Mouse (Mus musculus) CH12.LX (cell line): Measurements from ENCODE around the gene Cdh18. TPM values are rescaled to one million over a fixed set of nuclear protein-coding genes. Genes with fewer than 3 reads are reported as not detected.

Experiments used
- DNase-seq: peaks from one replicate; pipeline ENCODE4 v3.0.0-alpha.2; 2013; ENCODE audit errors: extremely low read depth
- H3K27ac ChIP-seq: 2 replicates; pipeline ENCODE4 v1.5.1; 2012; ENCODE audit warnings: low read depth, mild to moderate bottlenecking, control low read depth, moderate library complexity; ENCODE audit not compliant: insufficient read depth
- H3K27me3 ChIP-seq: replicated peaks from 2 replicates; pipeline ENCODE3; 2012; ENCODE audit warnings: inconsistent platforms
- H3K36me3 ChIP-seq, 2 experiments: replicated peaks in 1 of 2; 2 replicates each; pipeline versions ENCODE3 to v1.6.1; 2012; ENCODE audit warnings: inconsistent platforms in 1 of 2, low read length in 1 of 2, mild to moderate bottlenecking in 1 of 2, mixed read lengths in 1 of 2, moderate library complexity in 1 of 2; ENCODE audit not compliant: control insufficient read depth in 1 of 2, insufficient read depth in 1 of 2
- H3K4me1 ChIP-seq, 2 experiments: 2 replicates each; pipeline ENCODE4 v1.6.1; 2012; ENCODE audit warnings: inconsistent platforms in 1 of 2, moderate library complexity in 1 of 2; ENCODE audit not compliant: insufficient read depth in 2 of 2, control insufficient read depth in 1 of 2
- H3K4me2 ChIP-seq: 2 replicates; pipeline ENCODE4 v1.6.1; 2012; ENCODE audit warnings: low read depth, mild to moderate bottlenecking, control low read depth; ENCODE audit not compliant: poor library complexity, insufficient read depth, severe bottlenecking
- H3K4me3 ChIP-seq, 3 experiments: fragments of 150-350 bp in 1 of 3; sonication (generic) in 1 of 3; replicated peaks in 1 of 3; 2 replicates each; pipeline versions ENCODE3 to v1.5.1; 2011 to 2012; ENCODE audit warnings: low read depth in 2 of 3, low read length in 2 of 3, mild to moderate bottlenecking in 2 of 3, moderate library complexity in 2 of 3, control low read depth in 1 of 3, improper control_type of control experiment in 1 of 3, inconsistent platforms in 1 of 3, mixed read lengths in 1 of 3; ENCODE audit not compliant: poor library complexity in 1 of 3
- H3K79me2 ChIP-seq: replicated peaks from 2 replicates; pipeline ENCODE4 v1.6.1; 2012; ENCODE audit warnings: mild to moderate bottlenecking, moderate library complexity; ENCODE audit not compliant: control insufficient read depth, poor library complexity, insufficient read depth, severe bottlenecking; ENCODE audit errors: extremely low read depth
- H3K9ac ChIP-seq: 2 replicates; pipeline ENCODE4 v1.6.1; 2012; ENCODE audit warnings: low read depth, mild to moderate bottlenecking, control low read depth, moderate library complexity; ENCODE audit not compliant: insufficient read depth
- H3K9me3 ChIP-seq: replicated peaks from 2 replicates; pipeline ENCODE3; 2012; ENCODE audit warnings: low read length, inconsistent platforms, mixed read lengths
- BHLHE40 ChIP-seq: IDR thresholded peaks from 2 replicates; pipeline ENCODE4 v1.6.1; 2011; ENCODE audit warnings: mild to moderate bottlenecking, low read depth, low read length, improper control_type of control experiment
- ELF1 ChIP-seq: IDR thresholded peaks from 2 replicates; pipeline ENCODE4 v1.6.1; 2014; ENCODE audit warnings: low read depth, mild to moderate bottlenecking, inconsistent platforms, low read length, improper control_type of control experiment
- ETS1 ChIP-seq: conservative IDR thresholded peaks from 2 replicates; pipeline ENCODE4 v1.6.1; 2012; ENCODE audit warnings: low read depth, mild to moderate bottlenecking, inconsistent platforms, low read length, improper control_type of control experiment, moderate library complexity
- HCFC1 ChIP-seq: IDR thresholded peaks from 2 replicates; pipeline ENCODE4 v1.6.1; 2012; ENCODE audit warnings: low read depth, mild to moderate bottlenecking, inconsistent platforms, low read length, improper control_type of control experiment
- JUN ChIP-seq: IDR thresholded peaks from 2 replicates; pipeline ENCODE4 v1.6.1; 2011; ENCODE audit warnings: low read depth, mild to moderate bottlenecking, low read length, improper control_type of control experiment, moderate library complexity; ENCODE audit not compliant: insufficient read depth
- JUND ChIP-seq: conservative IDR thresholded peaks from 2 replicates; pipeline ENCODE4 v1.6.1; 2011; ENCODE audit warnings: low read depth, low read length, improper control_type of control experiment
- KAT2A ChIP-seq: IDR thresholded peaks from 2 replicates; pipeline ENCODE4 v1.6.1; 2012; ENCODE audit warnings: low read length, improper control_type of control experiment, inconsistent platforms; ENCODE audit not compliant: insufficient replicate concordance
- MAX ChIP-seq: IDR thresholded peaks from 2 replicates; pipeline ENCODE4 v1.6.1; 2011; ENCODE audit warnings: low read length, improper control_type of control experiment
- MAZ ChIP-seq: IDR thresholded peaks from 2 replicates; pipeline ENCODE4 v1.6.1; 2012; ENCODE audit warnings: low read depth, mild to moderate bottlenecking, inconsistent platforms, low read length, improper control_type of control experiment, moderate library complexity
- POLR2A ChIP-seq: IDR thresholded peaks from 2 replicates; pipeline ENCODE4 v1.6.1; 2011; ENCODE audit warnings: low read depth, mild to moderate bottlenecking, improper control_type of control experiment, low read length
- POLR2AphosphoS2 ChIP-seq: IDR thresholded peaks from 2 replicates; pipeline ENCODE4 v1.6.1; 2011; ENCODE audit warnings: low read depth, low read length, improper control_type of control experiment
- RAD21 ChIP-seq: IDR thresholded peaks from 2 replicates; pipeline ENCODE4 v1.6.1; 2011; ENCODE audit warnings: low read depth, mild to moderate bottlenecking, low read length, improper control_type of control experiment, moderate library complexity
- TBP ChIP-seq: conservative IDR thresholded peaks from 2 replicates; pipeline ENCODE4 v1.6.1; 2011; ENCODE audit warnings: low read depth, low read length, improper control_type of control experiment
- TCF12 ChIP-seq: IDR thresholded peaks from 2 replicates; pipeline ENCODE4 v1.6.1; 2014; ENCODE audit warnings: low read depth, mild to moderate bottlenecking, inconsistent platforms, low read length, improper control_type of control experiment
- UBTF ChIP-seq: IDR thresholded peaks from 2 replicates; pipeline ENCODE4 v1.6.1; 2012; ENCODE audit warnings: low read depth, mild to moderate bottlenecking, inconsistent platforms, low read length, improper control_type of control experiment, moderate library complexity
- USF1 ChIP-seq: IDR thresholded peaks from 2 replicates; pipeline ENCODE4 v1.6.1; 2014; ENCODE audit warnings: low read depth, mild to moderate bottlenecking, inconsistent platforms, low read length, improper control_type of control experiment
- USF2 ChIP-seq: conservative IDR thresholded peaks from 2 replicates; pipeline ENCODE4 v1.6.1; 2011; ENCODE audit warnings: low read depth, low read length, improper control_type of control experiment
- ZKSCAN1 ChIP-seq: IDR thresholded peaks from 2 replicates; pipeline ENCODE4 v1.6.1; 2012; ENCODE audit warnings: low read depth, inconsistent platforms, low read length, improper control_type of control experiment, borderline replicate concordance
- ZMIZ1 ChIP-seq: IDR thresholded peaks from 2 replicates; pipeline ENCODE4 v1.6.1; 2012; ENCODE audit warnings: low read depth, mild to moderate bottlenecking, inconsistent platforms, low read length, improper control_type of control experiment
- ZNF384 ChIP-seq: IDR thresholded peaks from 2 replicates; pipeline ENCODE4 v1.6.1; 2012; ENCODE audit warnings: low read depth, low read length, improper control_type of control experiment, inconsistent platforms
- dilution Hi-C: fragments of 300-500 bp; cut with MboI; formaldehyde crosslinking; loops from 2 replicates; pipeline ENCODE4 v1.14.3; 2020; ENCODE audit warnings: low sequenced_read_pairs; ENCODE audit not compliant: extremely low pct_unique_long_range_greater_than_20kb, extremely low pct_ligation_motif_present
- in situ Hi-C: fragments of 300-500 bp; cut with MboI; formaldehyde crosslinking; loops from 3 replicates; pipeline ENCODE4 v1.14.3; 2019; ENCODE audit warnings: low sequenced_read_pairs, low pct_ligation_motif_present, low pct_unique_long_range_greater_than_20kb, mixed read lengths
- polyA plus RNA-seq: library from polyadenylated mRNA; unstranded; fragments of >175 nt; gene quantifications from 2 replicates; pipeline ENCODE4 v1.2.1, GENCODE M21; 2012; ENCODE audit warnings: low read depth; ENCODE audit not compliant: insufficient read length
- total RNA-seq, 2 experiments: library from RNA; depleted of rRNA; stranded (reverse); fragments of 300-350 nt in 1 of 2; fragments of >200 nt in 1 of 2; gene quantifications; 2 replicates each; pipeline ENCODE4 v1.2.3; 2012 to 2014

Cdh18 gene
- total and polyA plus RNA-seq, 3 experiments: not detected

- no peaks in the 10 kb centered on the region for H3K4me1 ChIP-seq
- H3K4me2 ChIP-seq: no peak overlapping the region
- H3K9ac ChIP-seq: no peak overlapping the region
- no peaks in the 10 kb centered on the region for H3K27me3 ChIP-seq
- H3K36me3 ChIP-seq: no peaks in the 10 kb centered on the region
- H3K79me2 ChIP-seq: no peaks in the 10 kb centered on the region
- in situ Hi-C loops: no loop called here
- peaks cover 36% of the 10 kb centered on the region for H3K9me3 ChIP-seq
- no peak overlapping the region for H3K4me3 ChIP-seq
- no peak for DNase-seq
- no peak for TF ChIP-seq TBP
- no peak for TF ChIP-seq MAZ
- no peak for TF ChIP-seq POLR2AphosphoS2
- no peak for TF ChIP-seq ETS1
- TF ChIP-seq ZKSCAN1: no peak
- TF ChIP-seq ZNF384: no peak
- TF ChIP-seq TCF12: no peak
- no peak for TF ChIP-seq USF1
- TF ChIP-seq ZMIZ1: no peak
- TF ChIP-seq UBTF: no peak
- TF ChIP-seq RAD21: no peak
- no peak for TF ChIP-seq BHLHE40
- TF ChIP-seq JUN: no peak
- no peak for TF ChIP-seq USF2
- no peak for TF ChIP-seq HCFC1
- no peak for TF ChIP-seq JUND
- TF ChIP-seq, all 38 proteins: peak for 0
- H3K27ac ChIP-seq: no peak overlapping the region
- dilution Hi-C loops: no loop called here
These were observed 348.9 kb downstream of the Cdh18 start for GRCm38 (mm10) chr15:22897724-22898123.

DNA sequence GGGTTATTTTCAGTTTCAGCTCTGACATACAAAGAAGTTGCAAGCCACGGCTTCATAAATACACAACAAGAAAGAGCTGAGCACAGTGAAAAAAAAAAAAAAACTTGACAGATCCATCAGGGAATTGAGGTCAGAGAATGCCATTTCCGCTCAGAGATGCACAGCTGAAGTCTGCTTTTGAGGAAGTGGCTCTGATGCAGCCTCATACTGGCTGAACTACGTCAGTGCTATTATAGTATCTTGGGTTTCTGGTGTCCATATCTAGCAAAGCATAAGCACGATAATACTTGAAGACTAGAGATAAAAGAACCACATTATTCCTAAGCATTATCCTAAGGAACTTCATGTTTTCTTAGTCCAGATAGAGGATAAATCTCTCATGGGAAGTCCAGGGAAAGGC is 349.4 kb downstream of the Cdh18 start:
- H3K9ac ChIP-seq: no peak overlapping the region
- H3K4me1 ChIP-seq: no peaks in the 10 kb centered on the region
- no peaks in the 10 kb centered on the region for H3K36me3 ChIP-seq
- dilution Hi-C loops (no loop called here), in situ Hi-C loops (no loop called here)
- DNase-seq: no peak
- no peak for TF ChIP-seq POLR2A
- no peak for TF ChIP-seq USF2
- TF ChIP-seq ELF1: no peak
- no peak for TF ChIP-seq MAX
- no peak for TF ChIP-seq KAT2A
- TF ChIP-seq ETS1: no peak
- no peak overlapping the region for H3K27ac ChIP-seq
- peaks cover 37% of the 10 kb centered on the region for H3K9me3 ChIP-seq
- H3K4me3 ChIP-seq: no peak overlapping the region
- no peaks in the 10 kb centered on the region for H3K27me3 ChIP-seq
- H3K4me2 ChIP-seq: no peak overlapping the region
- no peaks in the 10 kb centered on the region for H3K79me2 ChIP-seq
